Mouse (Mus musculus): ENCODE measurements around the gene A830018L16Rik.

- TF ChIP-seq POLR2A (IDR thresholded peaks at IDR 0.05; ENCODE audit: extremely low read depth, insufficient read depth, low read length) (no peak), CTCF (IDR thresholded peaks at IDR 0.05; ENCODE audit: extremely low read depth, insufficient read depth, low read length) (no peak)
Measured at GRCm38 (mm10) chr1:11990011-11990410, 576.1 kb downstream of the A830018L16Rik start.
